10 mouse cellular contexts compared by ENCODE assay signal in genomic region chr6:53950876-53951275, GRCm38 (mm10). TPM values are rescaled to one million over a fixed set of nuclear protein-coding genes. Genes with fewer than 3 reads are reported as not detected.
DNase-seq lines count a peak whose midpoint lies in the region; ATAC-seq and TF ChIP-seq lines count a peak whose summit lies in the region.
"Had no signal": no experiment of that assay in that cellular context is flagged by ENCODE, and none has a peak within 500 bp of the region (broad histone marks: within the 10 kb centered on the region; RNA-seq: fewer than 3 reads in every experiment).

No protein-coding gene starts in this region.

- peak overlapping the region; percentile 5; the same call in 1 of the 2 replicates for H3K4me2 ChIP-seq in intestine, embryonic 14.5 days (ENCODE audit: low read length)
- no peak overlapping the region for H3K4me2 ChIP-seq in intestine, postnatal 0 days (replicated peaks; ENCODE audit: low read depth)
- no peak overlapping the region for H3K4me2 ChIP-seq in heart, embryonic 15.5 days

- no peak for DNase-seq in intestine, embryonic 14.5 days (ENCODE audit: low spot score)
- peak; percentile 80 for DNase-seq in kidney, postnatal 14 days
- no peak for DNase-seq in frontal cortex, postnatal 14 days (ENCODE audit: low spot score in 2 of 2)
- no peak for DNase-seq in spleen, postnatal 10 days (ENCODE audit: low spot score in 2 of 2)
- no peak for DNase-seq in thymus, postnatal 0 days (ENCODE audit: low spot score)

- no peak overlapping the region for H3K4me3 ChIP-seq in intestine, embryonic 14.5 days (ENCODE audit: low read depth, low read length)
- H3K4me3 ChIP-seq in intestine, postnatal 0 days (ENCODE audit: low read depth, low read length): no peak overlapping the region
- H3K4me3 ChIP-seq in heart, embryonic 15.5 days: no peak overlapping the region

- H3K9ac ChIP-seq in intestine, embryonic 14.5 days (ENCODE audit: low read length): no peak overlapping the region
- no peak overlapping the region for H3K9ac ChIP-seq in intestine, postnatal 0 days (ENCODE audit: low read depth, low read length)
- no peak overlapping the region for H3K9ac ChIP-seq in heart, embryonic 15.5 days

- peak overlapping the region; percentile 78 for H3K27ac ChIP-seq in intestine, embryonic 14.5 days (ENCODE audit: low read depth)
- H3K27ac ChIP-seq in intestine, postnatal 0 days (ENCODE audit: low read depth, low read length): no peak overlapping the region; the same call in 1 of the 2 replicates
- H3K27ac ChIP-seq in heart, embryonic 15.5 days: peak overlapping the region; percentile 7; the same call in 1 of the 2 replicates

- H3K27me3 ChIP-seq in intestine, embryonic 14.5 days (replicated peaks; ENCODE audit: control insufficient read depth, insufficient read depth, low read length): no peaks in the 10 kb centered on the region
- H3K27me3 ChIP-seq in intestine, postnatal 0 days (replicated peaks; ENCODE audit: control insufficient read depth, insufficient read depth, low read length): no peaks in the 10 kb centered on the region
- no peaks in the 10 kb centered on the region for H3K27me3 ChIP-seq in heart, embryonic 15.5 days

- no peaks in the 10 kb centered on the region for H3K36me3 ChIP-seq in intestine, embryonic 14.5 days (ENCODE audit: control insufficient read depth, insufficient read depth, low read length)
- no peaks in the 10 kb centered on the region for H3K36me3 ChIP-seq in intestine, postnatal 0 days (ENCODE audit: control insufficient read depth, insufficient read depth)
- no peaks in the 10 kb centered on the region for H3K36me3 ChIP-seq in heart, embryonic 15.5 days

- ATAC-seq in intestine, embryonic 14.5 days (replicated peaks; ENCODE audit: low FRiP score, low TSS enrichment, low read depth): no peak
- ATAC-seq in intestine, postnatal 0 days: no peak
- no peak for ATAC-seq in heart, embryonic 15.5 days (replicated peaks; ENCODE audit: insufficient number of reproducible peaks, insufficient read depth, low FRiP score, low read depth)
- peak; percentile 38; the same call in 1 of the 2 replicates for ATAC-seq in megakaryocyte, adult 5-6 weeks (ENCODE audit: poor library complexity, severe bottlenecking)

- H3K9me3 ChIP-seq in intestine, embryonic 14.5 days (ENCODE audit: control insufficient read depth, low read length): no peaks in the 10 kb centered on the region
- H3K9me3 ChIP-seq in intestine, postnatal 0 days (ENCODE audit: control insufficient read depth): no peaks in the 10 kb centered on the region
- no peaks in the 10 kb centered on the region for H3K9me3 ChIP-seq in heart, embryonic 15.5 days (replicated peaks)

- TF ChIP-seq CTCF in intestine, postnatal 0 days (IDR thresholded peaks at IDR 0.05; ENCODE audit: low read depth): no peak

- peaks cover 15% of the 10 kb centered on the region; the same call in 1 of the 2 replicates for H3K4me1 ChIP-seq in intestine, embryonic 14.5 days (replicated peaks; ENCODE audit: control insufficient read depth, insufficient read depth, low read length)
- H3K4me1 ChIP-seq in intestine, postnatal 0 days (replicated peaks; ENCODE audit: control insufficient read depth, insufficient read depth, low read length): no peaks in the 10 kb centered on the region
- H3K4me1 ChIP-seq in heart, embryonic 15.5 days (replicated peaks): peaks cover 6% of the 10 kb centered on the region; the same call in 1 of the 2 replicates

- 32% methylated on average over 9 of the region's 9 CpGs for WGBS in intestine, embryonic 14.5 days
- WGBS in intestine, postnatal 0 days: 42% methylated on average over 9 of the region's 9 CpGs
- WGBS in heart, embryonic 15.5 days: 52% methylated on average over 9 of the region's 9 CpGs

RNA-seq across cellular contexts. Expression of gene Cpvl, which starts 27.6 kb away (rescaled TPM):
- 0.16 TPM in 1 of 2 replicates, not detected in the other for polyA plus RNA-seq in intestine, embryonic 14.5 days (2014; fragmentation: Nextera tagmentation; extraction: Ambion mirVana)
- 0.77 and 0.82 TPM in 2 replicates for polyA plus RNA-seq in intestine, postnatal 0 days (2015; fragmentation: Nextera tagmentation; extraction: Ambion mirVana)
- 0.13 TPM in 1 of 2 replicates, not detected in the other for polyA plus RNA-seq in heart, embryonic 15.5 days (2015; fragmentation: Nextera tagmentation; extraction: Ambion mirVana)
- total RNA-seq in megakaryocyte, adult 5-6 weeks (2015): not detected in 2 replicates
- not detected in 2 replicates for total RNA-seq in megakaryocyte, adult 5-6 weeks (2017)
- not detected in 2 replicates for polyA plus RNA-seq in thymus, postnatal 0 days (2015; fragmentation: Nextera tagmentation; extraction: Ambion mirVana)
- total RNA-seq: liver, adult 2 months had no signal
- polyA plus RNA-seq: heart, embryonic 14.5 days; liver, adult 2 months had no signal
